Mouse (Mus musculus): ENCODE results near the gene Spon1. TPM values are rescaled to one million over a fixed set of nuclear protein-coding genes. Genes with fewer than 3 reads are reported as not detected.
A peak's percentile ranks its signal among the peaks of the same experiment; 100 is the strongest.

The Spon1 gene
- polyA plus RNA-seq, 1 experiment = 38.2 TPM

DNA sequence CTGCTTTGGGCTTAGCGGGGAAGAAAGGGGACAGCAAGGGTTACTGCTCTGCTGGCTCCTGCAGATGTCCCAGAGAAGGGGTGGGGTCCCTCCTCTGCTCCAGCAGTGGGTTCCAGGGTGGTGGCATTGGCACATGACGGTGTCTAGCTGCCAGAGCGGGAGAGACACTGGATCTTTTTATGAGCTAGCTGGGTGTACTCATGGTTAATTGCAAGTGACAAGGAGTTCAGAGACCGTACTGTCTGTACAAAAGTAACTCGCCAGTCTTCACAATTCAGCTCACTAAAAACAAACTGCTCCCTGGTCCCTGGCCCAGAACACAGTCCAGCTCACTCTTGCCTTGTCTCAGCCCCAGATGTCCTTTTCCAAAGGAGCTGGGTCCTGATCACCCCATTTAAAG lies 26.2 kb downstream of the Spon1 start:
- H3K27ac ChIP-seq (ENCODE audit: insufficient read depth, low read length) = no peak overlapping the region
- TF ChIP-seq POLR2A (IDR thresholded peaks at IDR 0.05; ENCODE audit: borderline replicate concordance, insufficient read depth, low read length) (no peak), CTCF (IDR thresholded peaks at IDR 0.05; ENCODE audit: borderline replicate concordance, insufficient read depth, low read depth, low read length) (no peak)
- no peak overlapping the region for H3K4me3 ChIP-seq (replicated peaks; ENCODE audit: insufficient read depth, low read depth, low read length)
- DNase-seq = peak in 1 of 2 experiments; percentile 36
- H3K27me3 ChIP-seq (ENCODE audit: control insufficient read depth, insufficient read depth, low read length) = no peaks in the 10 kb centered on the region
- no peaks in the 10 kb centered on the region for H3K4me1 ChIP-seq (ENCODE audit: control insufficient read depth, insufficient read depth, low read length)
- 57% methylated on average over 5 of the region's 5 CpGs for WGBS

- H3K4me3 ChIP-seq (replicated peaks; ENCODE audit: insufficient read depth, low read depth, low read length) = no peak overlapping the region
- H3K27ac ChIP-seq (ENCODE audit: insufficient read depth, low read length) = no peak overlapping the region
- TF ChIP-seq CTCF (IDR thresholded peaks at IDR 0.05; ENCODE audit: borderline replicate concordance, insufficient read depth, low read depth, low read length) = no peak
- TF ChIP-seq POLR2A (IDR thresholded peaks at IDR 0.05; ENCODE audit: borderline replicate concordance, insufficient read depth, low read length) = no peak
- 82% methylated on average over 3 of the region's 3 CpGs for WGBS
- H3K4me1 ChIP-seq (ENCODE audit: control insufficient read depth, insufficient read depth, low read length) = no peaks in the 10 kb centered on the region
- no peaks in the 10 kb centered on the region for H3K27me3 ChIP-seq (ENCODE audit: control insufficient read depth, insufficient read depth, low read length)
- no peak for DNase-seq
These were observed 27.1 kb downstream of the Spon1 start for GRCm38 (mm10) chr7:113792871-113793270.

DNA sequence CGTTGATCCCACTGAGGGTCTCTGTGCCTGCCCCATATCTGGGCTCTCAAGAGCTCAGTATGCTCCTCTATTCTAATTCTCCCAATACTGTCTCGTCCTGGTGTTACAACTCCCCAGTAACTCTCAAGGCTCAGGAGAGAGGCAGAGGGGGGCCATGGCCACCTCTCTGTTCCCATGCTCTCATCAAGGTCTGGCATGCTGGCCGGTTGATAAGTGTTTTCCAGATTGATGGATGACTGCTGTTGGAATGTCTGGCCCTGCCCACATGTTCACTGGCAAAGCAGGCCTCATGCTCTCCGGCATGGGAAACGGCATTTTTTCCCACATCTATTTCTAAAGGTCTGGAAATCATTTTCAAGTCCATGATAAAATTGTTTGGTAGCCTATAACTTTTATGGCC lies 29.4 kb downstream of the Spon1 start:
- Histone ChIP-seq H3K4me1 (ENCODE audit: control insufficient read depth, insufficient read depth, low read length) (no peaks in the 10 kb centered on the region), H3K27ac (ENCODE audit: insufficient read depth, low read length) (no peak overlapping the region), H3K4me3 (replicated peaks; ENCODE audit: insufficient read depth, low read depth, low read length) (no peak overlapping the region), H3K27me3 (ENCODE audit: control insufficient read depth, insufficient read depth, low read length) (no peaks in the 10 kb centered on the region)
- no peak for DNase-seq
- no peak for TF ChIP-seq CTCF (IDR thresholded peaks at IDR 0.05; ENCODE audit: borderline replicate concordance, insufficient read depth, low read depth, low read length)
- TF ChIP-seq POLR2A (IDR thresholded peaks at IDR 0.05; ENCODE audit: borderline replicate concordance, insufficient read depth, low read length) = no peak
- WGBS = 84% methylated on average over 5 of the region's 5 CpGs

GRCm38 (mm10) chr7:113797134-113797533 lies 31.3 kb downstream of the Spon1 start:
- no peaks in the 10 kb centered on the region for H3K4me1 ChIP-seq (ENCODE audit: control insufficient read depth, insufficient read depth, low read length)
- 88% methylated on average over 4 of the region's 4 CpGs for WGBS
- TF ChIP-seq POLR2A (IDR thresholded peaks at IDR 0.05; ENCODE audit: borderline replicate concordance, insufficient read depth, low read length) = no peak
- TF ChIP-seq CTCF (IDR thresholded peaks at IDR 0.05; ENCODE audit: borderline replicate concordance, insufficient read depth, low read depth, low read length) = no peak
- no peaks in the 10 kb centered on the region for H3K27me3 ChIP-seq (ENCODE audit: control insufficient read depth, insufficient read depth, low read length)
- no peak for DNase-seq
- H3K27ac ChIP-seq (ENCODE audit: insufficient read depth, low read length) = no peak overlapping the region
- no peak overlapping the region for H3K4me3 ChIP-seq (replicated peaks; ENCODE audit: insufficient read depth, low read depth, low read length)

DNA sequence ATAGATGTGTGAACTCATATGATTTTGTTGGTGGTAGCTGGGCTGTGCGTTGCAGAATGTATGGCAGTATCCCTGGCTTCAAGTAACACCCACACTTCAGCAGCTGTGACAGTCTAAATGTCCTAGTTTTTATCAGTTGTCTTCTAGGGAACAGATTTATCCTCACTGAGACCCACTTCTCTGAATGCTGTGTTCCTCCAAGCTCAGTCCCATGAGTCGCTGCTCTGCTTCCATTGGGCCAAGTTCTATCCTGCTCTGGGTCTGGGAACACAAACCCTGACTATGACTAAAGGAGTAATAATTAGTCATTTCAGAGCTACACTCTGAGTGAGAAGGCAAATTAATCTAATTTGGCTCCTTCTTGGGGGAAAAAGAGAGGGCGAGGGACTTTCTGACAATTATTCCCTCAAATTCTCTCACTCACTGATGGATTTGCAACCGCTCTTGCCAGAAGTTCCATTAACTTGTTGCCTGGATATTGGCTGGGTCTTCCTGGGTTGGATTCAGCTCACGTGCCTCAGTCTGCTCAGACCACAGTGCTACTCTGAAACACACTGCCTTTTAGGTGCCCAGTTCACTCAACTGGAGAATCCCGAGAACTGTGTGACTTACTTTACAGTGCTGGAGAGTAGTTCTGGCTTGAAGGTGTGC lies 32.9 kb downstream of the Spon1 start:
- WGBS = 83% methylated on average over 6 of the region's 6 CpGs
- Histone ChIP-seq H3K27ac (ENCODE audit: insufficient read depth, low read length) (no peak overlapping the region), H3K4me3 (replicated peaks; ENCODE audit: insufficient read depth, low read depth, low read length) (no peak overlapping the region), H3K27me3 (ENCODE audit: control insufficient read depth, insufficient read depth, low read length) (no peaks in the 10 kb centered on the region), H3K4me1 (ENCODE audit: control insufficient read depth, insufficient read depth, low read length) (no peaks in the 10 kb centered on the region)
- TF ChIP-seq CTCF (IDR thresholded peaks at IDR 0.05; ENCODE audit: borderline replicate concordance, insufficient read depth, low read depth, low read length) = no peak
- no peak for TF ChIP-seq POLR2A (IDR thresholded peaks at IDR 0.05; ENCODE audit: borderline replicate concordance, insufficient read depth, low read length)
- DNase-seq = peak in 1 of 2 experiments; percentile 31

GRCm38 (mm10) chr7:113809781-113810180 lies 44.0 kb downstream of the Spon1 start:
- no peaks in the 10 kb centered on the region for H3K27me3 ChIP-seq (ENCODE audit: control insufficient read depth, insufficient read depth, low read length)
- H3K27ac ChIP-seq (ENCODE audit: insufficient read depth, low read length) = no peak overlapping the region
- no peak overlapping the region for H3K4me3 ChIP-seq (replicated peaks; ENCODE audit: insufficient read depth, low read depth, low read length)
- DNase-seq = no peak
- TF ChIP-seq POLR2A (IDR thresholded peaks at IDR 0.05; ENCODE audit: borderline replicate concordance, insufficient read depth, low read length) (no peak), CTCF (IDR thresholded peaks at IDR 0.05; ENCODE audit: borderline replicate concordance, insufficient read depth, low read depth, low read length) (no peak)
- 95% methylated on average over 1 of the region's 1 CpGs for WGBS
- peaks cover 3% of the 10 kb centered on the region; the same call in 1 of the 2 replicates for H3K4me1 ChIP-seq (ENCODE audit: control insufficient read depth, insufficient read depth, low read length)

GRCm38 (mm10) chr7:113811376-113812158 lies 45.8 kb downstream of the Spon1 start:
- Histone ChIP-seq H3K27ac (ENCODE audit: insufficient read depth, low read length) (no peak overlapping the region), H3K4me1 (ENCODE audit: control insufficient read depth, insufficient read depth, low read length) (peaks cover 7% of the 10 kb centered on the region; the same call in 1 of the 2 replicates), H3K4me3 (replicated peaks; ENCODE audit: insufficient read depth, low read depth, low read length) (no peak overlapping the region), H3K27me3 (ENCODE audit: control insufficient read depth, insufficient read depth, low read length) (no peaks in the 10 kb centered on the region)
- peak in 1 of 2 experiments; percentile 64 for DNase-seq
- TF ChIP-seq CTCF (IDR thresholded peaks at IDR 0.05; ENCODE audit: borderline replicate concordance, insufficient read depth, low read depth, low read length) (no peak), POLR2A (IDR thresholded peaks at IDR 0.05; ENCODE audit: borderline replicate concordance, insufficient read depth, low read length) (no peak)
- 30% methylated on average over 10 of the region's 10 CpGs for WGBS

Data from cerebellum, adult 2 months (tissue).